Mouse (Mus musculus): ENCODE measurements at regions not wholly inside any gene's neighbourhood (a gene's known extent, or its start where the extent isn't known, plus 50 kb on each side); places are given as distances from the start of the nearest gene placed in this dataset.

- Histone ChIP-seq H3K27me3 (replicated peaks; ENCODE audit: control insufficient read depth, insufficient read depth, low read length) (peaks cover 3% of the 10 kb centered on the region; the same call in 1 of the 2 replicates), H3K4me2 (ENCODE audit: low read length) (no peak overlapping the region), H3K36me3 (ENCODE audit: control insufficient read depth, insufficient read depth, low read length) (no peaks in the 10 kb centered on the region), H3K4me1 (ENCODE audit: control insufficient read depth, insufficient read depth, low read length) (no peaks in the 10 kb centered on the region; the same call in 1 of the 2 replicates), H3K9me3 (replicated peaks; ENCODE audit: control insufficient read depth, low read length) (no peaks in the 10 kb centered on the region), H3K9ac (ENCODE audit: low read length) (no peak overlapping the region), H3K27ac (ENCODE audit: low read depth, low read length) (no peak overlapping the region), H3K4me3 (ENCODE audit: low read depth, low read length) (no peak overlapping the region)
- no peak for DNase-seq (ENCODE audit: low spot score)
- no peak for ATAC-seq
- 97% methylated on average over 1 of the region's 1 CpGs for WGBS
Measured at GRCm38 (mm10) chr10:120726369-120726768, 172.5 kb downstream of the Msrb3 start.

GRCm38 (mm10) chr10:120721956-120722532 is 176.9 kb downstream of the Msrb3 start:
- Histone ChIP-seq H3K36me3 (ENCODE audit: control insufficient read depth, insufficient read depth, low read length) (no peaks in the 10 kb centered on the region), H3K9me3 (replicated peaks; ENCODE audit: control insufficient read depth, low read length) (no peaks in the 10 kb centered on the region), H3K27ac (ENCODE audit: low read depth, low read length) (no peak overlapping the region), H3K27me3 (replicated peaks; ENCODE audit: control insufficient read depth, insufficient read depth, low read length) (peaks cover 3% of the 10 kb centered on the region; the same call in 1 of the 2 replicates), H3K4me2 (ENCODE audit: low read length) (peak overlapping the region; percentile 45), H3K4me3 (ENCODE audit: low read depth, low read length) (peak overlapping the region; percentile 21), H3K4me1 (ENCODE audit: control insufficient read depth, insufficient read depth, low read length) (no peaks in the 10 kb centered on the region; the same call in 1 of the 2 replicates), H3K9ac (ENCODE audit: low read length) (no peak overlapping the region)
- ATAC-seq (no peak), DNase-seq (ENCODE audit: low spot score) (peak; percentile 16)
- 8% methylated on average over 15 of the region's 15 CpGs for WGBS

DNA sequence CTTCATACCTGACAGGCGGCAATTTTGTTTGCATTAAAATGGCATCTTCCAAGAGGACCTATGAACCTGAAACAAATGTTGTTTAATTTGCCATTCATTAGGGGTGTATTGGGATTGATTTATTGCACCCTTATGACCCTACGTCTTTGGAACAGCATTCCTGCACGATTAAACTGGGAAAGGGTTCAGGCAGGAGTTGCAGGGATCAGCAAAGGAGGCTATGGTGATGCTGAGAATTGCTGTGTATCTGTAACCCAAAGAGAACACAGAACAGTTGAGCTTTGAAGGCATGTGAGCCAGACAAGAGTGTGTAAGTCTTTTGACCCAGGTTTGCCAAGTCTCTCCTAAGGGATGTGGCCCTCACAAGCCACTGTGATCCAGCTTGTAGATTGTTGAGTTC is 177.9 kb downstream of the Msrb3 start:
- peaks cover 3% of the 10 kb centered on the region; the same call in 1 of the 2 replicates for H3K27me3 ChIP-seq (replicated peaks; ENCODE audit: control insufficient read depth, insufficient read depth, low read length)
- H3K9ac ChIP-seq (ENCODE audit: low read length), result no peak overlapping the region
- H3K9me3 ChIP-seq (replicated peaks; ENCODE audit: control insufficient read depth, low read length), result no peaks in the 10 kb centered on the region
- H3K4me1 ChIP-seq (ENCODE audit: control insufficient read depth, insufficient read depth, low read length), result no peaks in the 10 kb centered on the region; the same call in 1 of the 2 replicates
- no peak overlapping the region for H3K4me2 ChIP-seq (ENCODE audit: low read length)
- DNase-seq (ENCODE audit: low spot score) (peak; percentile 8), ATAC-seq (no peak)
- WGBS, result 41% methylated on average over 3 of the region's 3 CpGs
- no peak overlapping the region for H3K4me3 ChIP-seq (ENCODE audit: low read depth, low read length)
- H3K36me3 ChIP-seq (ENCODE audit: control insufficient read depth, insufficient read depth, low read length), result no peaks in the 10 kb centered on the region
- H3K27ac ChIP-seq (ENCODE audit: low read depth, low read length), result no peak overlapping the region

DNA sequence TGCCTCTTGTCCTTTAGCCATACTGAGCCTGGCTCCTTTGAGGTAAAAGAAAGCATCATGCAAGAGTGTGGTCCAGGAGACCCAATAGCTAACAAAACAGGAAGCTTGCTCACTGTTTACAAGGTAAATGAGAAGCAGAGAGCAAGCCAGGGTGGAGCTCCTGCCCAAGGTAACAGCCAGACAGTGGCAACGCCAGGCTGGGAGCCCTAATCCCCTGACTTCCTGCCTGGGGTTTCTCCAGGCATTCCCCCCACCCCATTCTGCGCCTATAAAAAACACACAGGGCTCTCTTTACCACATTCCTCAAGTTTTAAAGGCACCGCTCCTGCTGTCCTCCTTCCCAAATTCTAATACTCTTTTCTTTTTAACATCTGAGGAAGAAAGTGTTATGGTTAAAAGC is 178.8 kb downstream of the Msrb3 start:
- Histone ChIP-seq H3K9me3 (replicated peaks; ENCODE audit: control insufficient read depth, low read length) (no peaks in the 10 kb centered on the region), H3K27me3 (replicated peaks; ENCODE audit: control insufficient read depth, insufficient read depth, low read length) (peaks cover 3% of the 10 kb centered on the region; the same call in 1 of the 2 replicates), H3K4me1 (ENCODE audit: control insufficient read depth, insufficient read depth, low read length) (no peaks in the 10 kb centered on the region; the same call in 1 of the 2 replicates), H3K9ac (ENCODE audit: low read length) (no peak overlapping the region), H3K27ac (ENCODE audit: low read depth, low read length) (no peak overlapping the region), H3K4me3 (ENCODE audit: low read depth, low read length) (no peak overlapping the region), H3K4me2 (ENCODE audit: low read length) (no peak overlapping the region), H3K36me3 (ENCODE audit: control insufficient read depth, insufficient read depth, low read length) (no peaks in the 10 kb centered on the region)
- DNase-seq (ENCODE audit: low spot score) (no peak), ATAC-seq (no peak)
- WGBS, result 23% methylated on average over 3 of the region's 3 CpGs

DNA sequence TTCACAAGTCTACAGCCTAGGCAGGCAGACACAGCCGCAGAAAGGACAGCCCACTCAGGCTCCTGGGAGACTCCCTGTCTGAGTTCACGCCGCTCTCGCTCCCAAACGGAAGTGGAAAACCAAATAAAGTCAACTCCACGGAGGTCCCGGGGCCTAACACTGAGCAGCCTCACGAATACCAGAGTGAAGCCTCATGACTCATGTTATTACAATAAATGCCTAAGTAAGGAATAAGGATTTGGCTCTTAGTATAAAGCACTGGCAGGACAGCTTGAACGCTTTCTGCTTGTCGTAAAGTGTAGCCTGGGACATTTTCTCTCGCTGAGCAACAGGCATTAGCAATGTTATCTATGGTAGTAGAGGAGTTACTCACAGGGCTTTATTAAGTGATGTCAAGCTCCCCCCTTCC is 181.7 kb downstream of the Msrb3 start:
- H3K4me2 ChIP-seq (ENCODE audit: low read length), result no peak overlapping the region
- H3K36me3 ChIP-seq (ENCODE audit: control insufficient read depth, insufficient read depth, low read length), result no peaks in the 10 kb centered on the region
- no peaks in the 10 kb centered on the region; the same call in 1 of the 2 replicates for H3K27me3 ChIP-seq (replicated peaks; ENCODE audit: control insufficient read depth, insufficient read depth, low read length)
- DNase-seq (ENCODE audit: low spot score), result no peak
- WGBS, result 82% methylated on average over 11 of the region's 11 CpGs
- H3K9ac ChIP-seq (ENCODE audit: low read length), result no peak overlapping the region
- no peak overlapping the region for H3K4me3 ChIP-seq (ENCODE audit: low read depth, low read length)
- H3K9me3 ChIP-seq (replicated peaks; ENCODE audit: control insufficient read depth, low read length), result no peaks in the 10 kb centered on the region
- H3K4me1 ChIP-seq (ENCODE audit: control insufficient read depth, insufficient read depth, low read length), result no peaks in the 10 kb centered on the region; the same call in 1 of the 2 replicates
- ATAC-seq, result no peak
- no peak overlapping the region for H3K27ac ChIP-seq (ENCODE audit: low read depth, low read length)

DNA sequence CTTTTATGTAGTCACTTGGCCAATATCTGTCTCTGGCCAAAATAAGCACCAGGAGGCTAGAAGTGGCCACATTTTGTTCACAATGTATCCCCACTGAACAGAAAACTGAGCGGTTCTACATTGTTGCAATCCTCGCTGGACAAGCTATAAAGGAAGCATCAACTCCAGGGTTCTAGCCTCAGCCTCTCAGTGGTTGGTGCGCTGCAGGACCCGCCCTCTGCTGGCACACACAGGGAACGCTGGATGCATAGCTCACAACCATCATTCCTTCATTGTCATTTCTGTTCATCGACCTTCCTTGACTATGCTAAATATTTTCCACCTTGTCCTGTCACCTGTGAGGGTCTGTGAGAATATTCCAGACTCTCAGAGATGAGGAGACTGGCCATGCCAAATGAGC is 182.5 kb downstream of the Msrb3 start:
- Histone ChIP-seq H3K27me3 (replicated peaks; ENCODE audit: control insufficient read depth, insufficient read depth, low read length) (no peaks in the 10 kb centered on the region), H3K9ac (ENCODE audit: low read length) (no peak overlapping the region), H3K4me2 (ENCODE audit: low read length) (no peak overlapping the region), H3K4me3 (ENCODE audit: low read depth, low read length) (no peak overlapping the region), H3K4me1 (ENCODE audit: control insufficient read depth, insufficient read depth, low read length) (no peaks in the 10 kb centered on the region), H3K9me3 (replicated peaks; ENCODE audit: control insufficient read depth, low read length) (no peaks in the 10 kb centered on the region), H3K36me3 (ENCODE audit: control insufficient read depth, insufficient read depth, low read length) (no peaks in the 10 kb centered on the region), H3K27ac (ENCODE audit: low read depth, low read length) (no peak overlapping the region)
- WGBS, result 68% methylated on average over 6 of the region's 6 CpGs
- ATAC-seq (no peak), DNase-seq (ENCODE audit: low spot score) (no peak)

DNA sequence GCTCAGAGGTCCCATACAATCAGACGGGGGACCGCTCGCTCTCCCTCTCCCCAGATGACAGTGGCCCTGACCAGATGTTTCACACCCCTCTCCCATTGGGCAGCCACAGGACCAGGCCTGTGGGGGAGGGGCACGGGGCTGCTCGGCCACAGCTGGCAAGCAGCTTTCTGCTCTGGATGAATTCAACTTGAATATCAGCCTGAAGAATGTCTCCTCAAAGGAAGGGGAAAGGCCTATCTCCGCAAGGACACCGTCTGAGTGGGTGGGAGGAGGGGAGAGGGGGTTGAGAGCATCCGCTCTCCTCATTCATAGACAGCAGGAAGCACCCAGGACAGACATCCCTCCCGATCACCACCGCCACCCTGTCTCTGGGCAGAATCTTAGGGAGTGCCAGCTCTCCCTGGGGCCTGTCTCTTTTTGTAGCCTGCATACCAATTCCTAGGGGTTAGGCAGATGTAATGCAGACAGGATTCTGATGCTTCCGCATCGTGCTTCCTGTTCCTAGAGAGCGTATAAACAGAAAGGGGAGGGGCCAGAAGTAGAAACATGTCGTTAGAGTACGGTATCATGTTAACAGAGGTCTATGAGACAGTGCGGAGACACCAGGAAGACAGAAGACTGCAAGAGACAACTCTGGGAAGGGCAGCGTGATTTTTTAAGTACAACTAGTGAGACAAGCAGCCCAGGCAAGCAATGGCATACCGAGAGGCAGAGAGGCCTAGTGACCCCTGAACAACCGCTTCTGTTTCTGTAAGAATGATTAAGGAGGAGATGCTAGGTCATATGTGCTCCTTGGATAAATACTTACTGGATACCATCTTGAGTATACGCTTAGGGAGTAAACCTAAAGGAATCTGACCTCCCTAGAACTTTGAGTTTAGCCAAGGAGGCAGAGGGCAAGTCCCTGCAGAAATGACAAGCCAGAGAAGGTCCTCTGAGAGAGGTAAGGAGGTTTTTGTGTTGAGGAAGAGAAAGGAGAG is 190.8 kb downstream of the Msrb3 start:
- 34% methylated on average over 20 of the region's 20 CpGs for WGBS
- no peak overlapping the region for H3K27ac ChIP-seq (ENCODE audit: low read depth, low read length)
- H3K9me3 ChIP-seq (replicated peaks; ENCODE audit: control insufficient read depth, low read length), result no peaks in the 10 kb centered on the region
- H3K9ac ChIP-seq (ENCODE audit: low read length), result no peak overlapping the region
- H3K4me2 ChIP-seq (ENCODE audit: low read length), result peak overlapping the region; percentile 29; the same call in 1 of the 2 replicates
- DNase-seq (ENCODE audit: low spot score) (peak; percentile 18), ATAC-seq (peak; percentile 10; the same call in 1 of the 2 replicates)
- no peaks in the 10 kb centered on the region for H3K27me3 ChIP-seq (replicated peaks; ENCODE audit: control insufficient read depth, insufficient read depth, low read length)
- no peak overlapping the region for H3K4me3 ChIP-seq (ENCODE audit: low read depth, low read length)
- H3K4me1 ChIP-seq (ENCODE audit: control insufficient read depth, insufficient read depth, low read length), result peaks cover 6% of the 10 kb centered on the region; the same call in 1 of the 2 replicates
- no peaks in the 10 kb centered on the region for H3K36me3 ChIP-seq (ENCODE audit: control insufficient read depth, insufficient read depth, low read length)

- H3K9ac ChIP-seq (ENCODE audit: low read length), result no peak overlapping the region
- no peak for ATAC-seq
- H3K4me1 ChIP-seq (ENCODE audit: control insufficient read depth, insufficient read depth, low read length), result peaks cover 6% of the 10 kb centered on the region; the same call in 1 of the 2 replicates
- no peak overlapping the region for H3K4me2 ChIP-seq (ENCODE audit: low read length)
- no peaks in the 10 kb centered on the region for H3K36me3 ChIP-seq (ENCODE audit: control insufficient read depth, insufficient read depth, low read length)
- no peak for DNase-seq (ENCODE audit: low spot score)
- 20% methylated on average over 7 of the region's 7 CpGs for WGBS
- no peak overlapping the region for H3K4me3 ChIP-seq (ENCODE audit: low read depth, low read length)
- no peak overlapping the region for H3K27ac ChIP-seq (ENCODE audit: low read depth, low read length)
- H3K9me3 ChIP-seq (replicated peaks; ENCODE audit: control insufficient read depth, low read length), result no peaks in the 10 kb centered on the region
- H3K27me3 ChIP-seq (replicated peaks; ENCODE audit: control insufficient read depth, insufficient read depth, low read length), result no peaks in the 10 kb centered on the region
Measured at GRCm38 (mm10) chr10:120706684-120707290, 192.1 kb downstream of the Msrb3 start.

All from forebrain, embryonic 14.5 days (tissue).